Mouse (Mus musculus): ENCODE data around the gene Nt5dc3. TPM values are rescaled to one million over a fixed set of nuclear protein-coding genes. Genes with fewer than 3 reads are reported as not detected.

Gene Nt5dc3
- polyA plus RNA-seq, 1 experiment from 2014 or later = 1.7 TPM

GRCm38 (mm10) chr10:86821014-86821413, 42.2 kb downstream of the Nt5dc3 start:
- Histone ChIP-seq H3K27ac (ENCODE audit: low read depth, low read length) (no peak overlapping the region), H3K27me3 (ENCODE audit: control insufficient read depth, insufficient read depth, low read length) (no peaks in the 10 kb centered on the region), H3K9me3 (ENCODE audit: control insufficient read depth, low read length) (no peaks in the 10 kb centered on the region), H3K4me2 (no peak overlapping the region), H3K4me1 (ENCODE audit: control insufficient read depth, insufficient read depth, low read length) (peaks cover 10% of the 10 kb centered on the region; the same call in 1 of the 2 replicates), H3K4me3 (ENCODE audit: low read depth, low read length) (no peak overlapping the region), H3K9ac (ENCODE audit: low read length) (no peak overlapping the region), H3K36me3 (ENCODE audit: control insufficient read depth, insufficient read depth, low read length) (no peaks in the 10 kb centered on the region)
- no peak for DNase-seq (ENCODE audit: low spot score, missing footprints)
- 84% methylated on average over 7 of the region's 7 CpGs for WGBS
- ATAC-seq (ENCODE audit: low FRiP score) = no peak

DNA sequence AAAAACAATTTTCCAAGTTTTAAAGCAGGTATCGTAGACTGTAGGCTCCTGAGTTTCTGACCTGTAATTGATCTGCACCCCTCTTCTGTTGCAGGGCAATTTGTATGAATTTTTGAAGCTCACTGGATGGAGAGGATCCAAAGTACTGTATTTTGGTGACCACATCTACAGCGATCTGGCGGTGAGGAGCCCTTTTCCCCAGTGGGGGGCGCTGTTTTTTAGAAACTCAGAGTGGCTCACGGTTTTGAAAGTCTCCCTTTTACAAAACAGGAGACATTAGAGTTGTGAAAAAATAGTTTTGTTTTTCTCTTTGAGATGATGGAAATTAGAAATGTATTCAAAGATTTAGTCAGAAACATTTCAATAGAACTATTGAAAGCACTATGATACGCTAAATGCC, 45.3 kb downstream of the Nt5dc3 start:
- no peaks in the 10 kb centered on the region for H3K27me3 ChIP-seq (ENCODE audit: control insufficient read depth, insufficient read depth, low read length)
- H3K4me3 ChIP-seq (ENCODE audit: low read depth, low read length) = no peak overlapping the region
- H3K27ac ChIP-seq (ENCODE audit: low read depth, low read length) = no peak overlapping the region
- H3K4me1 ChIP-seq (ENCODE audit: control insufficient read depth, insufficient read depth, low read length) = peaks cover 10% of the 10 kb centered on the region; the same call in 1 of the 2 replicates
- no peak overlapping the region for H3K4me2 ChIP-seq
- no peak for DNase-seq (ENCODE audit: low spot score, missing footprints)
- no peaks in the 10 kb centered on the region for H3K36me3 ChIP-seq (ENCODE audit: control insufficient read depth, insufficient read depth, low read length)
- 84% methylated on average over 6 of the region's 6 CpGs for WGBS
- no peak overlapping the region for H3K9ac ChIP-seq (ENCODE audit: low read length)
- H3K9me3 ChIP-seq (ENCODE audit: control insufficient read depth, low read length) = no peaks in the 10 kb centered on the region
- ATAC-seq (ENCODE audit: low FRiP score) = no peak

- H3K4me1 ChIP-seq (ENCODE audit: control insufficient read depth, insufficient read depth, low read length) = peaks cover 2% of the 10 kb centered on the region; the same call in 1 of the 2 replicates
- DNase-seq (ENCODE audit: low spot score, missing footprints) = no peak
- no peak for ATAC-seq (ENCODE audit: low FRiP score)
- no peaks in the 10 kb centered on the region for H3K9me3 ChIP-seq (ENCODE audit: control insufficient read depth, low read length)
- H3K4me2 ChIP-seq = no peak overlapping the region
- no peak overlapping the region for H3K27ac ChIP-seq (ENCODE audit: low read depth, low read length)
- no peaks in the 10 kb centered on the region for H3K36me3 ChIP-seq (ENCODE audit: control insufficient read depth, insufficient read depth, low read length)
- H3K4me3 ChIP-seq (ENCODE audit: low read depth, low read length) = no peak overlapping the region
- H3K9ac ChIP-seq (ENCODE audit: low read length) = no peak overlapping the region
- 88% methylated on average over 14 of the region's 14 CpGs for WGBS
- no peaks in the 10 kb centered on the region for H3K27me3 ChIP-seq (ENCODE audit: control insufficient read depth, insufficient read depth, low read length)
These were observed 46.1 kb downstream of the Nt5dc3 start for GRCm38 (mm10) chr10:86824871-86825270.

DNA sequence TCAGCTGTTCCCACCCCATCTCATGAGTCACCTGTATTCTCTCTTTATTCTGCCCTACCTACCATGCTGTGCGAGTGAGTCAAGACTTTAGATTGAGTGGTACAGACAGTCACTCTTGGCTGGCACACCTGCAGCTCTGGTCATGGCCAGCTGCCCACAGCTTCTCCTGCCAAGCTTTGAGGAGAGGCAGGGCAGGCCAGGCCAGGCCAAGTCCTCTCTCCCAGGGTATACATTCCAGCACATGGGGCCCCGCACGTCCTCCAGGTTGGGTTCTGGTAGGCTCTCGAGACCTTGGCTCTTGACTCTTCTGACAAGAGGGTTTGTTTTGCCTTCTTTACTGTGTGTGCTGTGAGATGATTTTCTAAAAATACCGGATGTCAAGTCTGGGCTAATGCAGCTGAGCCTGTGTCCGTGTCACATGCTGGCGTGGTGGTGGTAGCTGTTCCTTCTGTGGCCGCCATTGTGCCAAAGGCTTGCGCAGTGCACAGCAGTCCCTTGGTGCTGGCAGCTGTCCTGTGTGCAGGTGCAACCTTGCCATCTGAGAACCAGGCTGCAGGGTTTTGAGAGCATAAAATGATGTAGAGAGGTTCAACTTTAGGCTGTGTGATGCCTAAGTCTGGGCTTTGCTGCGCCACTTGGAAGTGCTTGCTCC, 47.2 kb downstream of the Nt5dc3 start:
- Histone ChIP-seq H3K4me2 (no peak overlapping the region), H3K36me3 (ENCODE audit: control insufficient read depth, insufficient read depth, low read length) (no peaks in the 10 kb centered on the region), H3K4me1 (ENCODE audit: control insufficient read depth, insufficient read depth, low read length) (no peaks in the 10 kb centered on the region), H3K9ac (ENCODE audit: low read length) (no peak overlapping the region), H3K9me3 (ENCODE audit: control insufficient read depth, low read length) (no peaks in the 10 kb centered on the region), H3K27me3 (ENCODE audit: control insufficient read depth, insufficient read depth, low read length) (no peaks in the 10 kb centered on the region), H3K4me3 (ENCODE audit: low read depth, low read length) (no peak overlapping the region), H3K27ac (ENCODE audit: low read depth, low read length) (no peak overlapping the region)
- ATAC-seq (ENCODE audit: low FRiP score) (no peak), DNase-seq (ENCODE audit: low spot score, missing footprints) (no peak)
- WGBS = 94% methylated on average over 10 of the region's 10 CpGs

- Histone ChIP-seq H3K27ac (ENCODE audit: low read depth, low read length) (no peak overlapping the region), H3K27me3 (ENCODE audit: control insufficient read depth, insufficient read depth, low read length) (no peaks in the 10 kb centered on the region), H3K4me2 (no peak overlapping the region), H3K9me3 (ENCODE audit: control insufficient read depth, low read length) (no peaks in the 10 kb centered on the region), H3K4me1 (ENCODE audit: control insufficient read depth, insufficient read depth, low read length) (no peaks in the 10 kb centered on the region), H3K36me3 (ENCODE audit: control insufficient read depth, insufficient read depth, low read length) (no peaks in the 10 kb centered on the region), H3K4me3 (ENCODE audit: low read depth, low read length) (no peak overlapping the region), H3K9ac (ENCODE audit: low read length) (no peak overlapping the region)
- 81% methylated on average over 3 of the region's 3 CpGs for WGBS
- ATAC-seq (ENCODE audit: low FRiP score) (no peak), DNase-seq (ENCODE audit: low spot score, missing footprints) (no peak)
These were observed 48.1 kb downstream of the Nt5dc3 start for GRCm38 (mm10) chr10:86826929-86827328.

DNA sequence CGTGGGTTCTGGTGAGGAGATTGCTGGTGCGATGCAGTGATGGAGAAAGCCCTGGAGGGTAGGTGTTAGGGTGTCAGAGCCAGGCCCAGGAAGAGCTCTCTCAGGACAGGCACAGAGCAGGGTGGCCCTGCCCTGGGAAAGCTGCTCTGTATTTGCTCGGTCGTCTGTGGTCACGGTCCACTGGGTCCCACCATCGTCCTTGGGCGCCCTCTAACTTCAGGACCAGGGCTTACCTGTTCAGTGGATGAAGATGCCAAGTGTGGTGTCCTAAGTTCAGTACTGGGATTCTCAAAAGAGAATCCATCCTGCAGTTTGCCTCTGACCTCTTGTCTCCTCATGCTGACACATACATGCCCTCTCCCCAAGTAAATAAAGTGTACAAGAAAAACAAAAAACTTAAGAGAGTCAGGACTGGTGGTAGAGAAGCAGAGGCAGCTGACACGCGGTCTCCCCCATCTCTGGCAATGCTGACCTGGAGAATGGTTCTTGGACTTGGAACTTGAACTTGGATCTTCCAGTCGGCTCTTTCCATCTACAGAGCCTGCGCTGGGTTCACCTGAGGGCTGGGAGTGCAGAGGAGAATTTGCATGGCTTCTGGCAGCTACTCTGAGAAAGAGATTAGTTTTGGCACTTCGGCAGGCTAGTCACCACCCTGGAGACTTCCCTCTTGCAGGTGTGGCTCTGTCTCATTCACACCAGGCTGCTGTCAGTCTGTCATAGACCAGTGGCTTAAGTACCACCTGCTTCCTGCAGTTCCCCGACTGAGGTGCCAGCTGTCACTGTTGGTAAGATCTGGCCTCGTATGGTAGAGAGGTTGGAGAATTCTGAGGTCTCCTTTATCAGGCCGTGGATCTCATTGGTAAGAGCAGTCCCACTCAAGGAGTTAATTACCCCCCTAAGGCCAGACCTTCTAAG, 49.7 kb downstream of the Nt5dc3 start:
- Histone ChIP-seq H3K4me3 (ENCODE audit: low read depth, low read length) (no peak overlapping the region), H3K27me3 (ENCODE audit: control insufficient read depth, insufficient read depth, low read length) (no peaks in the 10 kb centered on the region)

DNA sequence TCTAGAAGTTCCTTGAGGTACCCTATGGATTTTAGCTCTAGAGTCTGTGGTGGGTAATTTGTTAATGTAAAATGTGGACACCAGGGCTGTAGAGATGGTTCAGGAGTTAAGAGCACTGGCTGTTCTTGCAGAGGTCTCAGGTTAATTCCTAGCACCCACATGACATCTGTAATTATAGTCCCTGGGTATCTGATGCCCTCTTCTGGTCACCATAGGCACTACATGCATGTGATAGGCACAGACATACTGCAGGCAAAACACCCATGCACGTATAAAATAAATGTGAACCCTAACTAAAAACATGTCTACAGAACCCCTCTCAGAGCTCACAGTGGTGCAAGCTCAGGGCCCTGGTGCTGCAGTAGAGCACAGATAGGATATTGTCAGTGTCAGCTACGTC, 50.7 kb downstream of the Nt5dc3 start:
- 85% methylated on average over 2 of the region's 2 CpGs for WGBS
- no peak for ATAC-seq (ENCODE audit: low FRiP score)
- no peak overlapping the region for H3K27ac ChIP-seq (ENCODE audit: low read depth, low read length)

More for the DNA sequence above, 49.7 kb downstream of the Nt5dc3 start:
- no peaks in the 10 kb centered on the region for H3K4me1 ChIP-seq (ENCODE audit: control insufficient read depth, insufficient read depth, low read length)
- H3K27ac ChIP-seq (ENCODE audit: low read depth, low read length) = no peak overlapping the region
- no peak; the same call in 1 of the 2 replicates for ATAC-seq (ENCODE audit: low FRiP score)
- H3K4me2 ChIP-seq = no peak overlapping the region
- WGBS = 85% methylated on average over 15 of the region's 15 CpGs
- DNase-seq (ENCODE audit: low spot score, missing footprints) = no peak
- H3K36me3 ChIP-seq (ENCODE audit: control insufficient read depth, insufficient read depth, low read length) = no peaks in the 10 kb centered on the region
- H3K9ac ChIP-seq (ENCODE audit: low read length) = no peak overlapping the region
- no peaks in the 10 kb centered on the region for H3K9me3 ChIP-seq (ENCODE audit: control insufficient read depth, low read length)

GRCm38 (mm10) chr10:86836784-86837183, 58.0 kb downstream of the Nt5dc3 start:
- ATAC-seq (ENCODE audit: low FRiP score) (no peak), DNase-seq (ENCODE audit: low spot score, missing footprints) (no peak)
- WGBS = 76% methylated on average over 4 of the region's 4 CpGs
- no peak overlapping the region for H3K9ac ChIP-seq (ENCODE audit: low read length)
- no peaks in the 10 kb centered on the region for H3K9me3 ChIP-seq (ENCODE audit: control insufficient read depth, low read length)
- H3K4me2 ChIP-seq = no peak overlapping the region
- H3K27ac ChIP-seq (ENCODE audit: low read depth, low read length) = no peak overlapping the region
- no peaks in the 10 kb centered on the region for H3K36me3 ChIP-seq (ENCODE audit: control insufficient read depth, insufficient read depth, low read length)
- H3K27me3 ChIP-seq (ENCODE audit: control insufficient read depth, insufficient read depth, low read length) = no peaks in the 10 kb centered on the region
- H3K4me3 ChIP-seq (ENCODE audit: low read depth, low read length) = no peak overlapping the region
- no peaks in the 10 kb centered on the region for H3K4me1 ChIP-seq (ENCODE audit: control insufficient read depth, insufficient read depth, low read length)

More for the DNA sequence above, 50.7 kb downstream of the Nt5dc3 start:
- Histone ChIP-seq H3K4me1 (ENCODE audit: control insufficient read depth, insufficient read depth, low read length) (no peaks in the 10 kb centered on the region), H3K36me3 (ENCODE audit: control insufficient read depth, insufficient read depth, low read length) (no peaks in the 10 kb centered on the region), H3K4me2 (no peak overlapping the region), H3K9me3 (ENCODE audit: control insufficient read depth, low read length) (no peaks in the 10 kb centered on the region), H3K27me3 (ENCODE audit: control insufficient read depth, insufficient read depth, low read length) (no peaks in the 10 kb centered on the region), H3K9ac (ENCODE audit: low read length) (no peak overlapping the region), H3K4me3 (ENCODE audit: low read depth, low read length) (no peak overlapping the region)
- no peak for DNase-seq (ENCODE audit: low spot score, missing footprints)

- H3K4me2 ChIP-seq = no peak overlapping the region
- no peaks in the 10 kb centered on the region for H3K27me3 ChIP-seq (ENCODE audit: control insufficient read depth, insufficient read depth, low read length)
- H3K4me3 ChIP-seq (ENCODE audit: low read depth, low read length) = no peak overlapping the region
- ATAC-seq (ENCODE audit: low FRiP score) = no peak
- H3K4me1 ChIP-seq (ENCODE audit: control insufficient read depth, insufficient read depth, low read length) = no peaks in the 10 kb centered on the region
- H3K9me3 ChIP-seq (ENCODE audit: control insufficient read depth, low read length) = no peaks in the 10 kb centered on the region
- H3K9ac ChIP-seq (ENCODE audit: low read length) = no peak overlapping the region
- H3K36me3 ChIP-seq (ENCODE audit: control insufficient read depth, insufficient read depth, low read length) = no peaks in the 10 kb centered on the region
- H3K27ac ChIP-seq (ENCODE audit: low read depth, low read length) = no peak overlapping the region
- WGBS = 88% methylated on average over 6 of the region's 6 CpGs
- no peak for DNase-seq (ENCODE audit: low spot score, missing footprints)
These were observed 60.0 kb downstream of the Nt5dc3 start for GRCm38 (mm10) chr10:86838827-86839226.

Measured in midbrain, embryonic 11.5 days (tissue).